Mouse (Mus musculus) leukemia stem cell, adult 10-12 weeks (primary cell): ENCODE data around the gene Pdzk1ip1. TPM values are rescaled to one million over a fixed set of nuclear protein-coding genes. Genes with fewer than 3 reads are reported as not detected.

ENCODE experiments used
- polyA plus RNA-seq: library from polyadenylated mRNA; stranded (reverse); fragments of >175 nt; gene quantifications from 2 replicates; pipeline ENCODE4 v1.2.3, GENCODE M21; 2012; ENCODE audit warnings: low replicate concordance

The Pdzk1ip1 gene
- 3.3 and 18.3 TPM in 2 replicates for polyA plus RNA-seq

GRCm38 (mm10) chr4:115088611-115089338 is at the start of gene Pdzk1ip1:
Gene Pdzk1ip1, plus strand, starts transcription at chr4:115088708.

DNA sequence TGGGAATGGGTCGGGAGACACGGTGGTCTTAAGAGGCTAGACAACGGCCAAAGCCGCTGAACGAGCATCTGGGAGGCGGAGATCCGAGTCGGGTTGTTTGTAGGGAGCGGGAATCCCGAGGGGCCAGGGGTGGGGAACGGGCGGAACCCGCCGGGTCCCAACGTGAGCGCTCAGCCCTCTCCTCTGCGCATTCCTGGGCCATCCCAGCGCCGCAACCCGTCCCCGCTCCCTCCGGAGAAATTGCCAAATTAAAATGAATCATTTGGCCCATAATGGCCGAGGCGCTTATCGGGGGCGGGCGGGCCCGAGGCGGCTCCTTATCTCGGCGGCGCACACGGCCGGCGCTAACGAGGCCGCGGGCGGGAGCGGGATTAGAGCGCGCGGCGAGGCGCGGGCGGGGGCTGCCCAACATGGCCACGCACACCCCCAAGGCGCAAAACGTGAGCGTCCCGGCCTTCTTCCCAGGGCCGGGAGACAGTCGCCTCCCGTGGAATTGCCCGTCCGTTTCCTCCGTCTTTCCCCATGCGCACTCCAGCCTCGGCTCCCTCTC is 32.1 kb upstream of the Pdzk1ip1 start, which contains the start of gene Tal1:
Gene Tal1, plus strand, starts transcription at position 56 of the 550 bp plus-strand sequence.

GRCm38 (mm10) chr4:115133621-115134295 is 45.2 kb downstream of the Pdzk1ip1 start, which contains the start of gene Cyp4x1:
Gene Cyp4x1, minus strand, starts transcription at chr4:115134281.

Other genes with a start within 250 kb of the Pdzk1ip1 start
- 1.2 and 3.1 TPM in 2 replicates for gene Foxd2, start 179.8 kb upstream of the Pdzk1ip1 start, polyA plus RNA-seq
- not detected in 2 replicates for gene Foxe3, start 162.7 kb upstream of the Pdzk1ip1 start, polyA plus RNA-seq
- gene Cmpk1, start 101.5 kb upstream of the Pdzk1ip1 start, polyA plus RNA-seq = 24.1 and 44.5 TPM in 2 replicates
- 0.24 and 2.4 TPM in 2 replicates for gene Stil, start 88.5 kb upstream of the Pdzk1ip1 start, polyA plus RNA-seq
- gene Tal1, start 32.3 kb upstream of the Pdzk1ip1 start, polyA plus RNA-seq = 463 and 516 TPM in 2 replicates
- gene Cyp4x1, start 45.6 kb downstream of the Pdzk1ip1 start, polyA plus RNA-seq = not detected in 2 replicates
- not detected in 2 replicates for gene Cyp4a29, start 153.4 kb downstream of the Pdzk1ip1 start, polyA plus RNA-seq
- not detected in 2 replicates for gene Cyp4a12a, start 210.3 kb downstream of the Pdzk1ip1 start, polyA plus RNA-seq